In the genomic region with DNA sequence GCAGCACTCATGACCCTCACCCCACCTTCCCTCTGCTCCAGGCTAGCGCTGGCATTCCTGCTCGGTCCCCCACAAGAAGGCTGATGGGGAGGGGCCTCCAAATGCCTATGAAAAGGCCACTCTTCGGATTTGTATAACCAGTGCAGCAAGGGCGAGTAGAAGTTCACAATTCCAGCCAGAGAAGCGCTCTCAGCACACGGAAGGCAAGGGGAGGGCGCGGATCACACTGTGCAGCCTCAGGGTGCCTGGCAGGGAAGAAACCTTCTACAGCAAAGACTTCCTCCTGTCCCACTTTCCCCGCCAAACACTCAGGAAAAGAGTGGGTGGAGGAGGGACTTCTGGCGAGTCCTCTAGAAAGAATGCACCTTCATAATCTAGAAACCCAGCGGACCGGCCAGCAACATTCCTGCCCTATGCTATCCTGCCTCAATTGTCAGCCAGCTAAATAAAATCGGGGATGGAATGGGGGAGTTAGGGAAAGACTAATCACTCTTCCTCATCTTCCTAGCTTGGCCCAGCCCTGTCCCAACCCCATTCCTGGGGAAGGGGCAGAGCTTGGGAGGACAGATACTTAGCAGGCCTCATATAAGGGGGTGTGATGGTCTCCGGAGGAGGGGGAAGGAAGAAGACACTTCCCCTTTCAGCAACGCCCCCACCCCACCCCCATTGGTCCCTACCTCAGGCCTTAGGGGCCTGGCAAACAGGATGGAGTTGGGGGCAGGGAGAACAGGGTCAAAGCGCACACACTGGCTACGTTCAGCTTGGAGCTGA, we compare ENCODE assay signal across 7 mouse cellular contexts. TPM values are rescaled to one million over a fixed set of nuclear protein-coding genes. Genes with fewer than 3 reads are reported as not detected.
DNase-seq lines count a peak whose midpoint lies in the region; ATAC-seq and TF ChIP-seq lines count a peak whose summit lies in the region.

No protein-coding gene starts in this region.

- no peak for TF ChIP-seq EP300 in MEL (IDR thresholded peaks at IDR 0.05; ENCODE audit: low read depth in 1 of 2, low read length in 2 of 2)

- H3K27ac ChIP-seq in MEL (ENCODE audit: control insufficient read depth, low read depth, low read length), result no peak overlapping the region
- H3K27ac ChIP-seq in embryonic facial prominence, embryonic 15.5 days (replicated peaks), result peak overlapping the region; percentile 91
- no peak overlapping the region for H3K27ac ChIP-seq in hindbrain, embryonic 12.5 days
- peak overlapping the region; percentile 68 for H3K27ac ChIP-seq in limb, embryonic 15.5 days
- H3K27ac ChIP-seq in midbrain, postnatal 0 days (ENCODE audit: low read depth, low read length), result no peak overlapping the region; the same call in 1 of the 2 replicates

- DNase-seq in MEL (ENCODE audit: low read depth, low spot score), result peak; percentile 15
- DNase-seq in midbrain, postnatal 0 days (ENCODE audit: low spot score), result no peak

- peak overlapping the region; percentile 91 for H3K4me3 ChIP-seq in E14TG2a.4 (replicated peaks; ENCODE audit: low read length)
- H3K4me3 ChIP-seq in MEL (ENCODE audit: control insufficient read depth in 1 of 2, insufficient read depth in 1 of 2, low read depth in 2 of 2, low read length in 2 of 2), result no peak overlapping the region
- peak overlapping the region; percentile 76 for H3K4me3 ChIP-seq in embryonic facial prominence, embryonic 15.5 days (replicated peaks)
- H3K4me3 ChIP-seq in hindbrain, embryonic 12.5 days, result peak overlapping the region; percentile 58
- H3K4me3 ChIP-seq in limb, embryonic 15.5 days, result peak overlapping the region; percentile 75
- H3K4me3 ChIP-seq in midbrain, postnatal 0 days (ENCODE audit: low read depth, low read length), result peak overlapping the region; percentile 86

- TF ChIP-seq POLR2A in MEL (IDR thresholded peaks at IDR 0.05; ENCODE audit: control insufficient read depth in 1 of 2, insufficient read depth in 1 of 2, low read depth in 1 of 2, low read length in 2 of 2, poor library complexity in 1 of 2), result no peak

- H3K4me2 ChIP-seq in embryonic facial prominence, embryonic 15.5 days (replicated peaks), result peak overlapping the region; percentile 66
- peak overlapping the region; percentile 54 for H3K4me2 ChIP-seq in hindbrain, embryonic 12.5 days (replicated peaks)
- peak overlapping the region; percentile 83 for H3K4me2 ChIP-seq in limb, embryonic 15.5 days
- H3K4me2 ChIP-seq in midbrain, postnatal 0 days (ENCODE audit: low read depth, low read length, poor library complexity, severe bottlenecking), result peak overlapping the region; percentile 79

- H3K9me3 ChIP-seq in E14TG2a.4 (ENCODE audit: low read length) (no peaks in the 10 kb centered on the region), MEL (replicated peaks; ENCODE audit: insufficient read depth, low read length) (no peaks in the 10 kb centered on the region)
- H3K9me3 ChIP-seq in embryonic facial prominence, embryonic 15.5 days (replicated peaks), result no peaks in the 10 kb centered on the region
- H3K9me3 ChIP-seq in hindbrain, embryonic 12.5 days (replicated peaks), result no peaks in the 10 kb centered on the region
- H3K9me3 ChIP-seq in limb, embryonic 15.5 days, result no peaks in the 10 kb centered on the region
- no peaks in the 10 kb centered on the region for H3K9me3 ChIP-seq in midbrain, postnatal 0 days (ENCODE audit: low read length)

- no peak for TF ChIP-seq RAD21 in MEL (IDR thresholded peaks at IDR 0.05; ENCODE audit: low read depth, low read length)

- H3K36me3 ChIP-seq in E14TG2a.4 (ENCODE audit: insufficient read depth, low read length), result peaks cover 29% of the 10 kb centered on the region
- H3K36me3 ChIP-seq in MEL (ENCODE audit: control insufficient read depth in 1 of 2, insufficient read depth in 2 of 2, low read length in 2 of 2), result peaks cover 0 to 27% of the 10 kb centered on the region in 2 experiments; a peak in 2 of 4 replicates
- no peaks in the 10 kb centered on the region for H3K36me3 ChIP-seq in embryonic facial prominence, embryonic 15.5 days
- H3K36me3 ChIP-seq in hindbrain, embryonic 12.5 days, result no peaks in the 10 kb centered on the region
- no peaks in the 10 kb centered on the region for H3K36me3 ChIP-seq in limb, embryonic 15.5 days
- no peaks in the 10 kb centered on the region for H3K36me3 ChIP-seq in midbrain, postnatal 0 days (ENCODE audit: insufficient read depth, low read length)

- no peak overlapping the region for H3K9ac ChIP-seq in MEL (ENCODE audit: control insufficient read depth, low read depth, low read length, poor library complexity, severe bottlenecking)
- H3K9ac ChIP-seq in embryonic facial prominence, embryonic 15.5 days, result no peak overlapping the region; the same call in 1 of the 2 replicates
- H3K9ac ChIP-seq in hindbrain, embryonic 12.5 days, result peak overlapping the region; percentile 75
- H3K9ac ChIP-seq in limb, embryonic 15.5 days, result peak overlapping the region; percentile 28; the same call in 1 of the 2 replicates
- H3K9ac ChIP-seq in midbrain, postnatal 0 days (replicated peaks; ENCODE audit: low read length, poor library complexity, severe bottlenecking), result peak overlapping the region; percentile 80; the same call in 1 of the 2 replicates

- H3K4me1 ChIP-seq in E14TG2a.4 (replicated peaks; ENCODE audit: low read depth, low read length) (peaks cover 91% of the 10 kb centered on the region), MEL (ENCODE audit: control insufficient read depth in 1 of 2, insufficient read depth in 2 of 2, low read length in 2 of 2) (peaks cover 7 to 56% of the 10 kb centered on the region in 2 experiments)
- peaks cover 80% of the 10 kb centered on the region for H3K4me1 ChIP-seq in embryonic facial prominence, embryonic 15.5 days
- peaks cover 23% of the 10 kb centered on the region for H3K4me1 ChIP-seq in hindbrain, embryonic 12.5 days
- H3K4me1 ChIP-seq in limb, embryonic 15.5 days, result peaks cover 60% of the 10 kb centered on the region
- peaks cover 17% of the 10 kb centered on the region for H3K4me1 ChIP-seq in midbrain, postnatal 0 days (ENCODE audit: insufficient read depth, low read length)

- TF ChIP-seq CTCF in E14TG2a.4 (conservative IDR thresholded peaks at IDR 0.05; ENCODE audit: low read length) (no peak), MEL (IDR thresholded peaks at IDR 0.05 in 2 of 3, conservative IDR thresholded peaks at IDR 0.05 in 1 of 3; ENCODE audit: control insufficient read depth in 1 of 3, insufficient read depth in 1 of 3, low read depth in 2 of 3, low read length in 3 of 3, poor library complexity in 1 of 3, severe bottlenecking in 1 of 3) (no peak)
- 0 out of 2 replicates have a peak, but pooled peaks have one; percentile 27 for TF ChIP-seq CTCF in midbrain, postnatal 0 days (IDR thresholded peaks at IDR 0.05)

- 24% methylated on average over 17 of the region's 17 CpGs for WGBS in embryonic facial prominence, embryonic 15.5 days
- 34% methylated on average over 17 of the region's 17 CpGs for WGBS in hindbrain, embryonic 12.5 days
- 36% methylated on average over 17 of the region's 17 CpGs for WGBS in limb, embryonic 15.5 days
- 28% methylated on average over 17 of the region's 17 CpGs for WGBS in midbrain, postnatal 0 days

- no peaks in the 10 kb centered on the region for H3K79me2 ChIP-seq in MEL (ENCODE audit: control insufficient read depth, insufficient read depth, low read length, poor library complexity)

- no peak for ATAC-seq in embryonic facial prominence, embryonic 15.5 days (ENCODE audit: insufficient number of reproducible peaks, low FRiP score, low TSS enrichment, low read depth)
- ATAC-seq in hindbrain, embryonic 12.5 days (ENCODE audit: low FRiP score), result no peak
- no peak for ATAC-seq in limb, embryonic 15.5 days (ENCODE audit: insufficient number of reproducible peaks, low FRiP score, low TSS enrichment, low read depth)
- no peak for ATAC-seq in midbrain, postnatal 0 days (ENCODE audit: low FRiP score)
- ATAC-seq in monocyte, adult 5-6 weeks (replicated peaks; ENCODE audit: insufficient number of reproducible peaks, low FRiP score, low TSS enrichment, poor library complexity, severe bottlenecking), result no peak

- H3K27me3 ChIP-seq in E14TG2a.4 (ENCODE audit: insufficient read depth, low read length) (no peaks in the 10 kb centered on the region), MEL (ENCODE audit: control insufficient read depth in 1 of 2, insufficient read depth in 2 of 2, low read length in 2 of 2) (no peaks in the 10 kb centered on the region)
- no peaks in the 10 kb centered on the region for H3K27me3 ChIP-seq in embryonic facial prominence, embryonic 15.5 days
- peaks cover 21% of the 10 kb centered on the region for H3K27me3 ChIP-seq in hindbrain, embryonic 12.5 days
- no peaks in the 10 kb centered on the region for H3K27me3 ChIP-seq in limb, embryonic 15.5 days
- no peaks in the 10 kb centered on the region for H3K27me3 ChIP-seq in midbrain, postnatal 0 days (ENCODE audit: insufficient read depth, low read length)

RNA-seq across cellular contexts. Expression of a gene that starts 1.5 kb away (rescaled TPM):
- 1.0 and 1.4 TPM in 2 replicates for total RNA-seq in MEL (2012; rRNA removed)
- polyA plus RNA-seq in MEL (2012; ENCODE audit: insufficient read depth in 1 of 2, insufficient read length in 2 of 2, low read depth in 1 of 2, low replicate concordance in 2 of 2, missing spikeins in 1 of 2), result 1 to 10 TPM in 1 of 2 experiments, not detected in 1; 8.5 TPM
- polyA plus RNA-seq in embryonic facial prominence, embryonic 15.5 days (2015; fragmentation: Nextera tagmentation; extraction: Ambion mirVana), result 232 and 256 TPM in 2 replicates
- 64.0 and 64.6 TPM in 2 replicates for polyA plus RNA-seq in hindbrain, embryonic 12.5 days (2016; fragmentation: Nextera tagmentation; extraction: Ambion mirVana)
- 305 and 309 TPM in 2 replicates for polyA plus RNA-seq in limb, embryonic 15.5 days (2015; fragmentation: Nextera tagmentation; extraction: Ambion mirVana)
- total RNA-seq in midbrain, postnatal 0 days (2014; rRNA removed), result 133 and 156 TPM in 2 replicates
- 69.7 and 75.5 TPM in 2 replicates for polyA plus RNA-seq in midbrain, postnatal 0 days (2015; fragmentation: Nextera tagmentation; extraction: Ambion mirVana)
- 14.7 to 28.8 TPM (median 21.2 TPM) in 3 replicates for total RNA-seq in monocyte, adult 5-6 weeks (2017)

RNA-seq across cellular contexts. Expression of a gene that starts 18.6 kb away (rescaled TPM):
- not detected in 2 replicates for total RNA-seq in MEL (2012; rRNA removed)
- under 1 TPM in 1 of 2 experiments, not detected in 1; 0.88 TPM for polyA plus RNA-seq in MEL (2012; ENCODE audit: insufficient read depth in 1 of 2, insufficient read length in 2 of 2, low read depth in 1 of 2, low replicate concordance in 2 of 2, missing spikeins in 1 of 2)
- 89.9 and 91.1 TPM in 2 replicates for polyA plus RNA-seq in embryonic facial prominence, embryonic 15.5 days (2015; fragmentation: Nextera tagmentation; extraction: Ambion mirVana)
- polyA plus RNA-seq in hindbrain, embryonic 12.5 days (2016; fragmentation: Nextera tagmentation; extraction: Ambion mirVana), result 34.3 and 35.9 TPM in 2 replicates
- polyA plus RNA-seq in limb, embryonic 15.5 days (2015; fragmentation: Nextera tagmentation; extraction: Ambion mirVana), result 107 and 114 TPM in 2 replicates
- 24.4 and 26.0 TPM in 2 replicates for total RNA-seq in midbrain, postnatal 0 days (2014; rRNA removed)
- 23.4 and 23.7 TPM in 2 replicates for polyA plus RNA-seq in midbrain, postnatal 0 days (2015; fragmentation: Nextera tagmentation; extraction: Ambion mirVana)
- 0.64 to 5.3 TPM (median 3.1 TPM) in 3 replicates for total RNA-seq in monocyte, adult 5-6 weeks (2017)

RNA-seq across cellular contexts. Expression of a gene that starts 19.5 kb away (rescaled TPM):
- total RNA-seq in MEL (2012; rRNA removed), result 0.19 TPM in 1 of 2 replicates, not detected in the other
- under 1 TPM in 1 of 2 experiments, not detected in 1; 0.28 TPM for polyA plus RNA-seq in MEL (2012; ENCODE audit: insufficient read depth in 1 of 2, insufficient read length in 2 of 2, low read depth in 1 of 2, low replicate concordance in 2 of 2, missing spikeins in 1 of 2)
- 212 TPM in 2 replicates for polyA plus RNA-seq in embryonic facial prominence, embryonic 15.5 days (2015; fragmentation: Nextera tagmentation; extraction: Ambion mirVana)
- polyA plus RNA-seq in hindbrain, embryonic 12.5 days (2016; fragmentation: Nextera tagmentation; extraction: Ambion mirVana), result 72.5 and 75.6 TPM in 2 replicates
- 210 and 239 TPM in 2 replicates for polyA plus RNA-seq in limb, embryonic 15.5 days (2015; fragmentation: Nextera tagmentation; extraction: Ambion mirVana)
- total RNA-seq in midbrain, postnatal 0 days (2014; rRNA removed), result 29.0 and 33.9 TPM in 2 replicates
- polyA plus RNA-seq in midbrain, postnatal 0 days (2015; fragmentation: Nextera tagmentation; extraction: Ambion mirVana), result 19.9 and 21.8 TPM in 2 replicates
- 0.57 to 4.4 TPM (median 2.1 TPM) in 3 replicates for total RNA-seq in monocyte, adult 5-6 weeks (2017)

RNA-seq across cellular contexts. Expression of a gene that starts 40.1 kb away (rescaled TPM):
- total RNA-seq in MEL (2012; rRNA removed), result 6.6 and 10.9 TPM in 2 replicates
- 10 to 100 TPM in 1 of 2 experiments, not detected in 1; 34.8 TPM for polyA plus RNA-seq in MEL (2012; ENCODE audit: insufficient read depth in 1 of 2, insufficient read length in 2 of 2, low read depth in 1 of 2, low replicate concordance in 2 of 2, missing spikeins in 1 of 2)
- 7.0 and 10.6 TPM in 2 replicates for polyA plus RNA-seq in embryonic facial prominence, embryonic 15.5 days (2015; fragmentation: Nextera tagmentation; extraction: Ambion mirVana)
- polyA plus RNA-seq in hindbrain, embryonic 12.5 days (2016; fragmentation: Nextera tagmentation; extraction: Ambion mirVana), result 53.7 and 58.0 TPM in 2 replicates
- 1.9 and 2.8 TPM in 2 replicates for polyA plus RNA-seq in limb, embryonic 15.5 days (2015; fragmentation: Nextera tagmentation; extraction: Ambion mirVana)
- 743 and 796 TPM in 2 replicates for total RNA-seq in midbrain, postnatal 0 days (2014; rRNA removed)
- polyA plus RNA-seq in midbrain, postnatal 0 days (2015; fragmentation: Nextera tagmentation; extraction: Ambion mirVana), result 597 and 631 TPM in 2 replicates
- total RNA-seq in monocyte, adult 5-6 weeks (2017), result 1.3 to 2.7 TPM in 2 of 3 replicates, not detected in the other

RNA-seq across cellular contexts. Expression of a gene that starts 45.6 kb away (rescaled TPM):
- 58.0 and 61.3 TPM in 2 replicates for total RNA-seq in MEL (2012; rRNA removed)
- polyA plus RNA-seq in MEL (2012; ENCODE audit: insufficient read depth in 1 of 2, insufficient read length in 2 of 2, low read depth in 1 of 2, low replicate concordance in 2 of 2, missing spikeins in 1 of 2), result 100 to 1,000 TPM in 1 of 2 experiments, 10 to 100 TPM in 1; 79.2 to 287 TPM
- polyA plus RNA-seq in embryonic facial prominence, embryonic 15.5 days (2015; fragmentation: Nextera tagmentation; extraction: Ambion mirVana), result 134 and 135 TPM in 2 replicates
- 101 and 112 TPM in 2 replicates for polyA plus RNA-seq in hindbrain, embryonic 12.5 days (2016; fragmentation: Nextera tagmentation; extraction: Ambion mirVana)
- 137 and 141 TPM in 2 replicates for polyA plus RNA-seq in limb, embryonic 15.5 days (2015; fragmentation: Nextera tagmentation; extraction: Ambion mirVana)
- 57.2 and 58.5 TPM in 2 replicates for total RNA-seq in midbrain, postnatal 0 days (2014; rRNA removed)
- 111 and 113 TPM in 2 replicates for polyA plus RNA-seq in midbrain, postnatal 0 days (2015; fragmentation: Nextera tagmentation; extraction: Ambion mirVana)
- total RNA-seq in monocyte, adult 5-6 weeks (2017), result 8.0 to 38.5 TPM (median 14.4 TPM) in 3 replicates

Comparison
In these comparisons a context has a peak if more than half of its experiments do, and no peak if none do; other contexts are left out.
1. H3K4me3 ChIP-seq: peak in E14TG2a.4 (single experiment), embryonic facial prominence, embryonic 15.5 days (single experiment), hindbrain, embryonic 12.5 days (single experiment), limb, embryonic 15.5 days (single experiment) and midbrain, postnatal 0 days (single experiment); none in MEL (0 of 2).
2. H3K27ac ChIP-seq: peak in embryonic facial prominence, embryonic 15.5 days (single experiment) and limb, embryonic 15.5 days (single experiment); none in MEL (single experiment), hindbrain, embryonic 12.5 days (single experiment) and midbrain, postnatal 0 days (single experiment).
3. H3K9ac ChIP-seq: peak in hindbrain, embryonic 12.5 days (single experiment), limb, embryonic 15.5 days (single experiment) and midbrain, postnatal 0 days (single experiment); none in MEL (single experiment) and embryonic facial prominence, embryonic 15.5 days (single experiment).
4. RNA of a gene that starts 18.6 kb away (polyA plus RNA-seq): 107 to 114 TPM in limb, embryonic 15.5 days, 89.9 to 91.1 TPM in embryonic facial prominence, embryonic 15.5 days, 34.3 to 35.9 TPM in hindbrain, embryonic 12.5 days and 23.4 to 23.7 TPM in midbrain, postnatal 0 days; 0.88 TPM in MEL; every median in the first group is over 10 times any median in the second.
5. RNA of a gene that starts 19.5 kb away (polyA plus RNA-seq): 212 TPM in embryonic facial prominence, embryonic 15.5 days, 210 to 239 TPM in limb, embryonic 15.5 days, 72.5 to 75.6 TPM in hindbrain, embryonic 12.5 days and 19.9 to 21.8 TPM in midbrain, postnatal 0 days; 0.28 TPM in MEL; every median in the first group is over 10 times any median in the second.
6. Peak in every context shown above with its lines, with median percentiles within 50 percentile points of each other: H3K4me2 ChIP-seq.